Mouse (Mus musculus): ENCODE results near the gene Tcf7l2. TPM values are rescaled to one million over a fixed set of nuclear protein-coding genes. Genes with fewer than 3 reads are reported as not detected.

Tcf7l2 gene
- total RNA-seq, 1 experiment from 2014 or later = 3.1 TPM

DNA sequence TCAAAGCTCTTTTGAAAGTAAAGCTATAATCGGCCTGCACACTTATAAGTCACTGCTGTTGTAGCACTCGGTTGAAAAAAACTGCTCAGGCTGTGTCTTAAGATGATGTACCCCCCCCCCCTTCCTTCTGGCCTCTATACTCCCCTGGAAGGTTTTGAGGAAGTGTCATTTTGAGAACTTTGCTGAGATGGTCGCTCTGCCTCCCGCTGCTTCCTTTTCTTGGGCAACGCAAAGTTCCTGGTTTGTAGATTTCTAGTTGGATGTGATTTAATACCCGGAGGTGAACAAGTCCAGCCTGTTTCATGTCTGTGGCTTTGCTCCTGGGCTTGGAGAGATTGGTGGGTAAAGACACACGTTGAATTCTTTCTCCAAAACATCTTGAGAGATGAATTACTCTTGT is 33.2 kb downstream of the Tcf7l2 start:
- ATAC-seq (replicated peaks in 1 of 2; ENCODE audit: insufficient read depth in 1 of 2, low FRiP score in 2 of 2, low TSS enrichment in 1 of 2, low read depth in 1 of 2, poor library complexity in 2 of 2, severe bottlenecking in 2 of 2) = peak; percentile 65 to 76

DNA sequence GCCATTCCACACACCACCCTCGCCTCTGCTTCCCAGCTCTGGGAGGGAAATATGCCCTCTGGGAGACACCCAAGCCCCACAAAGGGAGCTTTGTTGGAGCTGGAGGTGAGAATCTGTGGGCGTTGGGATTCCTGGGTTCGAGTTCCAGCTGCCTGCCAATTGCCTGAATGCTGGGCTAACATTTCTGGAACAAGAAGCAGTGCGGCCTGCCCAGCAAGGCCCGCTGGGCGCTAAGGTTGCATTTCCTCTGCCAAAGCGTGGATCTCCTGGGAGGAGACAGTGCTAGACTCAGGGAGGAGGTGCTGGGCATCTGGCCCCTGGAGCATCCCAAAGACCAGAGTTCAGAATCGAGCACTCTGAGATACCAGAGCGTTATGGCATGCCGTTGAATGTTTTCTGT is 38.3 kb downstream of the Tcf7l2 start:
- ATAC-seq (replicated peaks in 1 of 2; ENCODE audit: insufficient read depth in 1 of 2, low FRiP score in 2 of 2, low TSS enrichment in 1 of 2, low read depth in 1 of 2, poor library complexity in 2 of 2, severe bottlenecking in 2 of 2) = no peak

DNA sequence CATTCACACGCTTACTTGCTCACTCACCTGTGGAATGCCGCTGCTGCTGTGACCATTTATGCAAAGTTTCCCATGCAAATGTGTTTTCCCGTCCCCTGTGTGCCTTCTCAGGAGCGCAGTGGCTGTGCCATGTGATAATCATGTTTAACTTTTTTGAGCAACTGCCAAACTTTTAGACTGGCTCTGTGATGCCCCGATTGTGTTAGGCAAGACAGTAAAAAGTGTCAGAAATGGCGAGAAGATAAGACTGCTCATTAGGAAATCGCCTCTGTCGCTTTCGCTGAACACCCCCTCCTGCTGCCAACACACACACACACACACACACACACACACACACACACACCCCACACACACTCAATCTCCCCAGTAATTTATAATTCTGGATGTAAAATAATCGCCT is 39.5 kb downstream of the Tcf7l2 start:
- no peak for ATAC-seq (replicated peaks in 1 of 2; ENCODE audit: insufficient read depth in 1 of 2, low FRiP score in 2 of 2, low TSS enrichment in 1 of 2, low read depth in 1 of 2, poor library complexity in 2 of 2, severe bottlenecking in 2 of 2)

DNA sequence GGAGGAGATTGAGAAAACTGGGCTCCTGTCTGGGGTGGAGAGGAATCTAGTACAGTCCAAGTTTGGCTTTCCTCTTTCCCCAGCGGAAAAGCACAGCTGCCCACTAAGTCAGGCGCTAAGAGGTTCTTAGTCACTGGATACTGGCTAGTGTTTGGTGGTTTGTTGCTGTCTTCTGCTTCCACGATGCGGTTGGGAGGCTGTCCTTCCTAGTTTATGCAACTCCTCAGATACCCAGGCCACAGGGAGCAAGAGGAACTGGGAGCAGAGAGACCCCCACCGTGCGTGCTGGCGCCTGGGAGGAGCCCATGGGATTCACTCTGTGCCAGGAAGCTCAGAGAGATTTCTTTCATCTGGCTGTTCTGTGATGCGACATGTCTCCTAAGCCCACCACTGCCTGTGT is 40.1 kb downstream of the Tcf7l2 start:
- ATAC-seq (replicated peaks in 1 of 2; ENCODE audit: insufficient read depth in 1 of 2, low FRiP score in 2 of 2, low TSS enrichment in 1 of 2, low read depth in 1 of 2, poor library complexity in 2 of 2, severe bottlenecking in 2 of 2) = no peak

DNA sequence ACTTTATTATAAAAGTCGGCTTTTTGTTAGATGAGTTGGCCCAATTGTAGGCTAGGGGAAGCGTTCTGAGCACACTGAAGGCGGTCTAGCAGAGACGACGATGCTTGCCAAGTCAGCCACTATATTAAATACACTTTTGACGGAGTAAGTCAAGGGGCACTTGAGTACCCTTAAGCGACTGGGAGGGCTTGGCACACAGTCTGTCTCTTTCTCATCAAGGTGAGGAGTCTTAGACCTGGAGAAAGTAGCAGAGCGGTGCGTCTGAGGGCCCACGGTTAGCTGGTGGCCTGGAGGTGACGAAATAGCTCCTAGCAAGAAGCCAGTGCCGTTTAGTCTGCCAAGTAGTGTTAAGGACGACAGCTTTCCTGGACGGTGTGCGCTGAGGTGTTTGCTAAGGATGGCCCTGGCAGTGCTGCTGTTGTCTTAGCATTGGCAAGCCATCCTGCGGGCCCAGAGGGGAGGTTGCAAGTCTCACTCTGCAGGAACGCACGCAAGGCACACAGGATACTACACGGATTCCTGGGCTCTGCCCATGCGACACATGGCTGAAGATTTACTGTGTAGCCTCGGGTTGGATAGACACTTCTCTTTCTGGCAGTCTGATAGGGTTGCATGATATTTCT is 43.3 kb downstream of the Tcf7l2 start:
- no peak for ATAC-seq (replicated peaks in 1 of 2; ENCODE audit: insufficient read depth in 1 of 2, low FRiP score in 2 of 2, low TSS enrichment in 1 of 2, low read depth in 1 of 2, poor library complexity in 2 of 2, severe bottlenecking in 2 of 2)

DNA sequence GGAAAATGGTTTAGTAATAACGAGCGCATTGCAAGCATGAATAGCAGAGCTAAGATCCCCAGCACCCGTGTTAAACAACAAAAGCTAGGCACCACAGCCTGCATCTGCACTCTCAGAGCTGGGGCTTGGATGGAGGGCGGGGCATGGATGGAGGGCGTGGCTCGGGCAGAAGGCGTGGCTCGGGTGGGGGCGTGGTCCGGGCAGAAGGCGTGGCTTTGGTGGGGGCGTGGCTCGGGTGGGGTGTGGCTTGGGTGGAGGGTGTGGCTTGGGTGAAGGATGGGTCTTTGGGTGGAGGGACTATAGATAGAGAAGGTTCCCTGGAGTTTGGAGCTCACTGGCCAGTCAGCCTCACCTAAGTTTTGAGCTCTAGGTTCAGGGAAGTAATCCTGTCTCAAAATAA is 45.8 kb downstream of the Tcf7l2 start:
- no peak for ATAC-seq (replicated peaks in 1 of 2; ENCODE audit: insufficient read depth in 1 of 2, low FRiP score in 2 of 2, low TSS enrichment in 1 of 2, low read depth in 1 of 2, poor library complexity in 2 of 2, severe bottlenecking in 2 of 2)

DNA sequence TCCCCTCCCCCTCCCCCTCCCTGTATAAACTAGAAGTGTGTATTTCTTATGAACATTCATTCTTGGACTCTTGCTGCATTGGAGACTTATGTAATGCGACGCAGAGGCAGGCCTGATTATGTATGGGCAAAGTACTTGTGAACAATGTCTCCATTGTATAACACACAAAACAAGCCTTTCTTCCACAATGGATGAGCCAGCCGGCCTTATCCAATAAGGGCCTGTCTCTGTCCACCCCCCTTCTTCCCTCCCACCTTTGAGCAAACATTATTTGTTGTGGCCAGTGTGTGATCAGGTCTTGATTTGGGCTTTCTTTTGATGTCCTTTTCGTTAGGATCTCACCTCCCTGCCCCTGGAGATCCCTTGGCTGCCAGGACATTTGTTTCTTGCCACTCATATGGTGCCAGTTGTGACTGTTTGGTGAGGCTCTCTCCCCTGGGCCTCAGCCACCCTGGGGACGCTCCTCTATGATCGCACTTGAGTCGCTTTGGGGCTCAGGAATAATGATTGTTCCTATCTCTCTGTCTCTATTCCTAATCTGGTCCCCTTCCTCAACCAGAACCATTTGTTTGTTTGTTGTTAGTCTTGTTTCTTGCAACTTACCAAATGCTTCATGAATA is 46.8 kb downstream of the Tcf7l2 start:
- ATAC-seq (replicated peaks in 1 of 2; ENCODE audit: insufficient read depth in 1 of 2, low FRiP score in 2 of 2, low TSS enrichment in 1 of 2, low read depth in 1 of 2, poor library complexity in 2 of 2, severe bottlenecking in 2 of 2) = no peak

DNA sequence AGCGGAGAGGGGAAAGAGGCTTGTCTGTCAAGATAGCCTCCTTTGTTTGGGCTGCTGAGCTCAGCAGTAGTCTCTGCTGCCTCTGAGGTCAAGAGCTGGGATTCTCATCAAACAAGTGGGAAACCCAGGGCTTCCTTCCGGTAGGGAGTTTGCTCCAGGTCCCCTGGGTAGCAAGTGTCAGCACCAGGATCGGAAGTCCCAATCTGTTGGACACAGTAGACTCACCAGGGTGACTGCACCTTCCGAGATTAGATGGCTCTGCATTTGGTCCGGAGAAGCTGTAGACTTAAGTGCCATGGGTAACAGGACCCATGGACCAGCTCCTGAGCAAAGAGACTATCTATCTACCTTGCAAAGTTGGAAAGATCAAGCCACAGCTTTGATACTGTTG is 47.3 kb downstream of the Tcf7l2 start:
- no peak for ATAC-seq (replicated peaks in 1 of 2; ENCODE audit: insufficient read depth in 1 of 2, low FRiP score in 2 of 2, low TSS enrichment in 1 of 2, low read depth in 1 of 2, poor library complexity in 2 of 2, severe bottlenecking in 2 of 2)

DNA sequence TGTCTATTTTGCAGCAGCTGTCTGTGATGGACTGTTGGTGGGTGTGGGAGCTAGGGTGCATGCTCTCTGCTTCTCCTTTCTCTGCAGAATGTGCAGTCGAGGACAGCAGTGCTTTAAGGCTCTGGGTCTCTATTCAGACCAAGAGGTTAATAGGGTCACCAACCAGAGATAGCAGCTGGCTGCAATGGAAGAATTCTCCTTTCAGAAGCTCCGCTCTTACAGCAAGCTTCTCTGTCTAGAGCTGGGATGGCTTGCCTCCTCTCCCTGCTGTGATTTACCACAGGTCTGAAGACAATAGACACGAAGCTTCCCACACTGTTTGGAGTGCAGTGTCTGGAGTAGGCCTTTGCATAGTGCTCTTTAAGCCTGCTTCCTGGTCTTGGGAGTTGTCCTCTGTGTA is 48.2 kb downstream of the Tcf7l2 start:
- no peak for ATAC-seq (replicated peaks in 1 of 2; ENCODE audit: insufficient read depth in 1 of 2, low FRiP score in 2 of 2, low TSS enrichment in 1 of 2, low read depth in 1 of 2, poor library complexity in 2 of 2, severe bottlenecking in 2 of 2)

DNA sequence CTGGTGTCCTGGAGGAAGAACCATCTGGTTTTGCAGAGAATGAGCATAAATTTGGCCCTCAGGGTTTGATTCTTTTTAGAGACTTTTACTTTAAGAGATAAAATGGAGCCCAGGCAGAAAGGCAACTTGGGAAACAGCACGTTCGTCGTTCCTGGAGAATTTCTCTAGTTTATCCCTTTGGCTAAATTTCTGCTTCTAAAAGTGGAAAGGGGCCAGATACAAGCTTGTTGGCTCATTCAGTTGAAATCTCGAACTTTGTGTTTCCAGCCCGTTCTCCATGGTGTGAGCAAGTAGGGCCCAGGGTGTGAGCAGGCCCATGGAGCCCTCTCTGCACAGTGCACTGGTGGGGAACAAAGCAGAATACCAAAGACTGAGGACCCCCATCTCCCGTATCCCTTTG is 49.7 kb downstream of the Tcf7l2 start:
- no peak for ATAC-seq (replicated peaks in 1 of 2; ENCODE audit: insufficient read depth in 1 of 2, low FRiP score in 2 of 2, low TSS enrichment in 1 of 2, low read depth in 1 of 2, poor library complexity in 2 of 2, severe bottlenecking in 2 of 2)

DNA sequence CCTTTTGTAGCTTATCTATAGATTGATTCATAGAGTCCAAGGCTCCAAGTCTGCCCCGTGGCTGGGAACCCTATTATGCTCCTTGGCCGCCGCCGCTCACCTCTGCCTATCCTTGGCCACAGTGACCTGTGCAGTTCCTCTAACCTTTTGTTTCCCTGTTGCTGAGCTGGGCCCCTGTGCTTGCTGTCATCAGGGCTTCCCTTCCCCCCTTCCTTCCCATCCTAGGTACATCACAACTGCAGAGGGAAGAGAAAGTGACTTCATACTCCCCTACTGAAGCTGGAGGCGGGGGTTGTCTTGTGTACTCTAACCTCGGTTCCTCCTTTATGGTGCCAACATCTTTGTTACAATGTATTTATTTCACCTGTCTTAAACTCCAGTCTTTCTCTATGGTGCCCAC is 50.3 kb downstream of the Tcf7l2 start:
- ATAC-seq (replicated peaks in 1 of 2; ENCODE audit: insufficient read depth in 1 of 2, low FRiP score in 2 of 2, low TSS enrichment in 1 of 2, low read depth in 1 of 2, poor library complexity in 2 of 2, severe bottlenecking in 2 of 2) = no peak

DNA sequence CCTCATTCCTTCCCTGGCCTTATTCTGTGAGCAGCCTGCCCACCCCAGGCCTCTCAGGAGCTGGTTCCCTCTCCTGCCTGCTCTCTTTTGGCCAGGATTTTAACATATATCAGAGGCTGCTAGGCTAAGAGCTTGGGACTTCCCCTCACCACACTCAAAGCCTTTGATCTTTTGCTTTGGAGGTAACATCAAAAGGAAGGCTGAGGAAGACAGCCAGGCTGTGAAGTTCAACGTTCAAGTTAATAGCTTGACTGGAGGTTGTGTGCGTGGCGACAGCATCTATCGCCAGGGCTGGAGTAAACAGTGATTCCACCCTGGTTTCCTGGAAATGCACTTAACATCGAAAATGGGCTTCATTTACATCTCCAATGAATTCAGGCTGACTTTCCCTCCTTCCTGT is 51.0 kb downstream of the Tcf7l2 start:
- ATAC-seq (replicated peaks in 1 of 2; ENCODE audit: insufficient read depth in 1 of 2, low FRiP score in 2 of 2, low TSS enrichment in 1 of 2, low read depth in 1 of 2, poor library complexity in 2 of 2, severe bottlenecking in 2 of 2) = no peak

DNA sequence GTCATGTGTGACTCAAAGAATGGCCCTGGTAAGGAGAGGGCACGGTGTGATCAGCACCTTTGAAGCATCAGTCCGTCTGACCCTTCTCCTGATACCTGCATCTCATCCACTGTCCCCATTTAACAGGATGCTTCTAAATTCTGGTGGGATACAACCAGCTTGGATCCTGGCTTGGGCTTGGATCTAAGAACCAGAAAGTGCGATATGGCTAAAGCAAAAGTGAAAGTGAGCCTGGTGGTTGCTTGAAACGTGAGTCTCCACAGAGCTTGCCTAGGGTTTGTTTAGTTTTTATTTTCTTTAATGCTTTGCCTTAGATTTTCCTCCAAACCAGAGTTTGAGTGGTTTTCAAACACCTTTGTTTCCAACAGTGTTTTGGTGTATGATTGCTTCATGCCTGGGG is 51.4 kb downstream of the Tcf7l2 start:
- ATAC-seq (replicated peaks in 1 of 2; ENCODE audit: insufficient read depth in 1 of 2, low FRiP score in 2 of 2, low TSS enrichment in 1 of 2, low read depth in 1 of 2, poor library complexity in 2 of 2, severe bottlenecking in 2 of 2) = 0 out of 4 replicates have a peak, but pooled peaks of 1 of the 2 experiments have one; percentile 43

DNA sequence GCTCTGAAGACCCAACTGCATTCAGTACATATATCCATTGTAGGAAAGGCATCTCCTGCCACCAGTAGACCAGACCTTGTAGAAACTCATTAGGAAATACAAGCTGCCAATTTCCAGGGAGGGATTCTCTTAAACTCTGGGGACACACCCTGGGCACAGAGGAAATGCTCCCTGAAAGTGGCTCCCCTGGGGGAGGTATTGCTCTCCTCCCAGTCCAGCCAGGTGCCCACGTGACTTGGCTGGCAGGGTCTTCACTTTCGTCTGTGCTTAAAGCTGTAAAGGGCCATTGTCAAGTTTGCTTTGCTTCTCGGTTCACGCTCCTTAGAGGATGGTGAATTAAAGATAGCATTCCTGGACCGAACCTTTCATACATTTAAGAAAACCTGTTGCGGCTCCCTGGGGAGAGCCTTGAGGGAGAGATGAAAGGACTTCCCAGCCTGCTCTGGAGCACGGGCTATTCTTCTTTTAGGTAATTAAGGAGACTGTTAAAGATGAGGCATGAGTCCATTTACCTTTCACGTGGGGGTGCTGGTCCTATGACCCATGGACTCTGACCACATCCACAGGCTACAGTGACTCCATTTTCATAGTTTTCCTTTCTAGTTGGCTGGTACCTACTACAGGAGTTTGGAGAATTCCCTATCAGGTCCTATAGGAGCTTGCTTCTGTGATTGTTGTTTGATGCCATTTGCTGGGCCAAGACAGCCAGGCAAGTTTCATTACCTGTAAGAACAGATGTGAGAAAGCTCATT is 52.8 kb downstream of the Tcf7l2 start:
- no peak for ATAC-seq (replicated peaks in 1 of 2; ENCODE audit: insufficient read depth in 1 of 2, low FRiP score in 2 of 2, low TSS enrichment in 1 of 2, low read depth in 1 of 2, poor library complexity in 2 of 2, severe bottlenecking in 2 of 2)

DNA sequence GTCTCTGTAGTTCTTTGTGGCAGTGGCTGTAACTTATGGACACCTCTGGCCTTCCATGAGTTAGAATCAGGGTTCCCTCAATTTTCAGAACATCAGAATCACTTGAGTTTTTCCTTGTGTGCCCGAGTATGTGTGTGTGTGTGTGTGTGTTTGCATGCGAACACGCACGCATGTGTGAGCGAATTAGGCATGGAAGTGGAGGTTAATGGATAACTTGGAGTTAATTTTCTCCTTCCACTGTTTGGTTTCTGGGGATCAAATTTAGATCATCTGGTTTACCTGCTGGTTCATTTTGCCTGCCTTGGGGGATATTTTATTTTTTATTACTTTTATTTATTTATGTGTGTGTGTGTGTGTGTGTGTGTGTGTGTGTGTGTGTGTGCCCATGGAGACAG is 53.3 kb downstream of the Tcf7l2 start:
- no peak for ATAC-seq (replicated peaks in 1 of 2; ENCODE audit: insufficient read depth in 1 of 2, low FRiP score in 2 of 2, low TSS enrichment in 1 of 2, low read depth in 1 of 2, poor library complexity in 2 of 2, severe bottlenecking in 2 of 2)

DNA sequence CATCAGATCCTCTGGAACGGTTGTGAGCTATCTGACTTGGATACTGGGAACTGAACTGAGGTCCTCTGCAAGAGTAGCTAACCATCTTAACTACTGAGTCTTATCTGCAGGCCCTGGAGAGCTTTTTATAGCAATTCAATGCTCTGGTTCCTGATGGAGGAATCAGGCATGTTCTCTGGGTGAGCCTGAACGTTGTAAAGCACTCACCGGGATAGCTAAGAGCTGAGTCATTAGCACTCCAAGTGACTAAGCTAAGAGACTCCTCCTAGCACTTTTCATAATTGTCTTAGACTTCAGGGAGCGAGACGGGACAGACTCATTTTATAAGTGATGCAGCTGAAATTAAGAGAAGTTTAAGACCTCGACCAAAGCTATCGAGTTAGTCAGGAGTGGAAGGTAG is 53.7 kb downstream of the Tcf7l2 start:
- no peak for ATAC-seq (replicated peaks in 1 of 2; ENCODE audit: insufficient read depth in 1 of 2, low FRiP score in 2 of 2, low TSS enrichment in 1 of 2, low read depth in 1 of 2, poor library complexity in 2 of 2, severe bottlenecking in 2 of 2)

DNA sequence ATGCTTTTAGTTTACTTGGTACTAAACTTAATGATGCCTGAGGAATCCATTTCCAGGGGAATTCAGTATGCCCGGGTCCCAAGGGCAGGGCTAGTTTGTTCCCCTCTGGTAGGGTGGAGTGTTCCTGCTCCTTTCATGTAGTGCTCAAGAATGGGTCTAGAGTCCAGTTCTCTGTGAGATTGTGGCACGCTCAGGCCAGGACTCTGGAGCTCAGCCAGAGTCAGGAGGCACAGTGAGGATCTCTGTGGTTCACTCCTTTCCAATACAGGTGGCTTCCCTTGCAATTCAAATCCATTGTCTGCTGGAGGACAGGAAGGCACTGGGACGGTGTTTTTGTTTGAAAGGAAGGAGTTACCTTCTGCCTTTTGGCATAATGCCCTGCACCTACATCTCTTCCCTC is 56.2 kb downstream of the Tcf7l2 start:
- no peak for ATAC-seq (replicated peaks in 1 of 2; ENCODE audit: insufficient read depth in 1 of 2, low FRiP score in 2 of 2, low TSS enrichment in 1 of 2, low read depth in 1 of 2, poor library complexity in 2 of 2, severe bottlenecking in 2 of 2)

DNA sequence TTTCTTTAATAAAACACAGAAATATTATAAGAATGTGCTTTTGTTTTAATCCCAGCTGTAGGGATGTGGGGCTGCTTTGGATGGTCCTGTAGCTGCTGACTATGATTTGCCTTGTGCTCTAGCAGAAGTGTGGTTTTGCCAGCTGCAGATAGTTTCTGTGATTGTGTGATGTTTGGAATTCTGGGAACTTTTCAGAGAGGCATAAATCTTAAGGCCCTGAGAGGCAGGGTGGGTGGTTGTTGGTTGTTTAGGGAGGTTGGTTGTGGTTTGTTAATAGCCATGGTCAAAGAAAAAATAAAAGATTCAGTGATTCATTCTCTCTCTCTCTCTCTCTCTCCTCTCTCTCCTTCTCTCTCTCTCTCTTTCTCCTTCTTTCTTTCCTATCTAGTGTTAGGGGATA is 57.8 kb downstream of the Tcf7l2 start:
- no peak for ATAC-seq (replicated peaks in 1 of 2; ENCODE audit: insufficient read depth in 1 of 2, low FRiP score in 2 of 2, low TSS enrichment in 1 of 2, low read depth in 1 of 2, poor library complexity in 2 of 2, severe bottlenecking in 2 of 2)

DNA sequence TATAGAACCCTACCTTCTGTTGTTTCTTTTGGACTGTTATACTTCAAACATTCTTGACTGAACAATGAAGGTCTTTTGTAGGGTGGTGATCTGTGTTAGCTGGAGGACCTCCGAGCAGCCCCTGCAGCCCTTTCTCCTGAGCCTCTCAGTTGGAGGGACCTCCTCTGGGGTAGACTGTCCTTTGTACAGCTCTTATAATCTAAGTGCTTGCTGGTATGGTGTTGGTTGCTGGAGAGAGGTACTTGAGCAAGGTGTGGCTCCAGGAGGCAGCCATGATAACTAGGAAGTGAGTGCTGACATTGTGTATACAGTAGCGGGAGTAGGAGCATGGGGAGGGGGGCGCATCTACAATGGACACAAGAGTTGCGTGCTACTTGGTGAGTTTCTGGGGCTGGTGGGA is 58.4 kb downstream of the Tcf7l2 start:
- ATAC-seq (replicated peaks in 1 of 2; ENCODE audit: insufficient read depth in 1 of 2, low FRiP score in 2 of 2, low TSS enrichment in 1 of 2, low read depth in 1 of 2, poor library complexity in 2 of 2, severe bottlenecking in 2 of 2) = no peak
